18 mouse cellular contexts compared by ENCODE assay signal in the genomic region with DNA sequence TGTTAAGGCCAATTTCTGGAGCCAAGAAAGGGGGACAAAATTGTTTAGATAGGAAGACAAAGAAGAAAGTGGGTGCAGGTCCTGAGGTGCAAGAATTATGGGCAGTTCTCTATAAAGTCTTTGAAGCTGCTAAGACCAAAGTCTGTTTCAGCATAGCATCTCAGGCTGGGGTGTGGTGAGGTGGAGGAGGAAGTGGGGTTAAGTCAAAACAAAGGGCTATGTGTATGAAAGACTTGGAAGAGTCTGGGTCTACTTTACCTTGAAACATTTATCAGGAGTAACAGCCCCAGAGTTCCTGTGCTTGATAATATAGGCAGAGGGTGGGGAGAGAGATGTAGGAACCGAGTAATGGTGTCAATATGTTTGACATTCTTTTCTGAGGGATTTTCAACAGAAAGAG.
DNase-seq lines count a peak whose midpoint lies in the region; ATAC-seq lines count a peak whose summit lies in the region.
"Had no signal": no experiment of that assay in that cellular context is flagged by ENCODE, and none has a peak within 500 bp of the region (broad histone marks: within the 10 kb centered on the region; RNA-seq: fewer than 3 reads in every experiment).

No protein-coding gene starts in this region.

- no peak overlapping the region for H3K9ac ChIP-seq in intestine, embryonic 15.5 days
- H3K9ac ChIP-seq in forebrain, embryonic 16.5 days (replicated peaks; ENCODE audit: low read depth, low read length), result no peak overlapping the region
- H3K9ac ChIP-seq: embryonic facial prominence, embryonic 12.5 days; heart, embryonic 12.5 days; hindbrain, embryonic 14.5 days had no signal

- DNase-seq in CD4-positive, CD25-positive, alpha-beta regulatory T cell, adult 2 months (ENCODE audit: low read depth, low spot score), result peak; percentile 26
- peak; percentile 20 for DNase-seq in T-cell, adult 2 months (ENCODE audit: low spot score)
- DNase-seq in layer of hippocampus, adult 11-12 months (ENCODE audit: low spot score), result no peak
- DNase-seq in left cerebral cortex, postnatal 4 days, result no peak
- DNase-seq: adrenal gland, adult 8-10 months; cerebellum, adult 11 months; cerebellum, adult 8-10 months; cerebellum, postnatal 14 days; gastrocnemius, adult 2 months; gastrocnemius, postnatal 25 days had no signal

- intact Hi-C loops in left cerebral cortex, postnatal 4 days (cut with DNase I), result no loop called here

- H3K36me3 ChIP-seq in intestine, embryonic 15.5 days, result no peaks in the 10 kb centered on the region
- no peaks in the 10 kb centered on the region for H3K36me3 ChIP-seq in forebrain, embryonic 16.5 days (ENCODE audit: control insufficient read depth, insufficient read depth)
- H3K36me3 ChIP-seq: embryonic facial prominence, embryonic 12.5 days; heart, embryonic 12.5 days; hindbrain, embryonic 10.5 days had no signal

- H3K4me3 ChIP-seq in intestine, embryonic 15.5 days (replicated peaks), result no peak overlapping the region
- no peak overlapping the region for H3K4me3 ChIP-seq in forebrain, embryonic 16.5 days (replicated peaks; ENCODE audit: low read length)
- H3K4me3 ChIP-seq: embryonic facial prominence, embryonic 12.5 days; gastrocnemius, adult 2 months; heart, embryonic 12.5 days; hindbrain, embryonic 10.5 days had no signal

- no peak overlapping the region for H3K27ac ChIP-seq in intestine, embryonic 15.5 days
- H3K27ac ChIP-seq in forebrain, embryonic 16.5 days (ENCODE audit: low read length), result no peak overlapping the region
- H3K27ac ChIP-seq: embryonic facial prominence, embryonic 12.5 days; gastrocnemius, adult 2 months; hindbrain, embryonic 10.5 days; hindbrain, embryonic 14.5 days had no signal

- WGBS in intestine, embryonic 15.5 days, result 50% methylated on average over 1 of the region's 1 CpGs
- WGBS in forebrain, embryonic 16.5 days, result 70% methylated on average over 1 of the region's 1 CpGs

- no peaks in the 10 kb centered on the region for H3K4me1 ChIP-seq in intestine, embryonic 15.5 days (replicated peaks)
- H3K4me1 ChIP-seq in forebrain, embryonic 16.5 days (replicated peaks; ENCODE audit: control insufficient read depth, insufficient read depth, low read length), result peaks cover 8% of the 10 kb centered on the region
- H3K4me1 ChIP-seq: embryonic facial prominence, embryonic 12.5 days; heart, embryonic 12.5 days had no signal

- H3K9me3 ChIP-seq in intestine, embryonic 15.5 days, result no peaks in the 10 kb centered on the region
- no peaks in the 10 kb centered on the region for H3K9me3 ChIP-seq in forebrain, embryonic 16.5 days (ENCODE audit: control insufficient read depth, low read length)
- H3K9me3 ChIP-seq: embryonic facial prominence, embryonic 12.5 days; heart, embryonic 12.5 days; hindbrain, embryonic 10.5 days had no signal

- no peaks in the 10 kb centered on the region for H3K27me3 ChIP-seq in intestine, embryonic 15.5 days (replicated peaks)
- H3K27me3 ChIP-seq in forebrain, embryonic 16.5 days (replicated peaks; ENCODE audit: control insufficient read depth, insufficient read depth, low read length), result no peaks in the 10 kb centered on the region
- H3K27me3 ChIP-seq: CH12.LX; embryonic facial prominence, embryonic 12.5 days; heart, embryonic 12.5 days had no signal

- H3K4me2 ChIP-seq in intestine, embryonic 15.5 days (replicated peaks), result no peak overlapping the region
- no peak overlapping the region for H3K4me2 ChIP-seq in forebrain, embryonic 16.5 days (ENCODE audit: low read length)
- H3K4me2 ChIP-seq: embryonic facial prominence, embryonic 12.5 days; heart, embryonic 12.5 days; hindbrain, embryonic 14.5 days had no signal

- ATAC-seq in intestine, embryonic 15.5 days, result peak; percentile 47; the same call in 1 of the 2 replicates
- ATAC-seq in forebrain, embryonic 16.5 days, result no peak
- ATAC-seq: Patski had no signal

Comparison
In these comparisons a context has a peak if more than half of its experiments do, and no peak if none do; other contexts are left out.
1. DNase-seq: peak in CD4-positive, CD25-positive, alpha-beta regulatory T cell, adult 2 months (single experiment) and T-cell, adult 2 months (single experiment); none in layer of hippocampus, adult 11-12 months (single experiment) and left cerebral cortex, postnatal 4 days (single experiment).